Mouse (Mus musculus) urinary bladder, postnatal 25 days (tissue): Measurements from ENCODE around the gene Scd4.
A peak's percentile ranks its signal among the peaks of the same experiment; 100 is the strongest.
"Not testable (repeated sequence)": the region's sequence is repeated elsewhere in the genome, so short reads cannot be mapped to it uniquely, and the experiment has no call there.

Source experiments
- DNase-seq: peaks from one replicate; pipeline ENCODE4 v3.0.0; 2022; ENCODE audit warnings: low spot score

Scd4 gene

GRCm38 (mm10) chr19:44300520-44300919, 32.4 kb upstream of the Scd4 start:
- DNase-seq = no peak

- DNase-seq = no peak
These were observed 31.7 kb upstream of the Scd4 start for GRCm38 (mm10) chr19:44301176-44301575.

DNA sequence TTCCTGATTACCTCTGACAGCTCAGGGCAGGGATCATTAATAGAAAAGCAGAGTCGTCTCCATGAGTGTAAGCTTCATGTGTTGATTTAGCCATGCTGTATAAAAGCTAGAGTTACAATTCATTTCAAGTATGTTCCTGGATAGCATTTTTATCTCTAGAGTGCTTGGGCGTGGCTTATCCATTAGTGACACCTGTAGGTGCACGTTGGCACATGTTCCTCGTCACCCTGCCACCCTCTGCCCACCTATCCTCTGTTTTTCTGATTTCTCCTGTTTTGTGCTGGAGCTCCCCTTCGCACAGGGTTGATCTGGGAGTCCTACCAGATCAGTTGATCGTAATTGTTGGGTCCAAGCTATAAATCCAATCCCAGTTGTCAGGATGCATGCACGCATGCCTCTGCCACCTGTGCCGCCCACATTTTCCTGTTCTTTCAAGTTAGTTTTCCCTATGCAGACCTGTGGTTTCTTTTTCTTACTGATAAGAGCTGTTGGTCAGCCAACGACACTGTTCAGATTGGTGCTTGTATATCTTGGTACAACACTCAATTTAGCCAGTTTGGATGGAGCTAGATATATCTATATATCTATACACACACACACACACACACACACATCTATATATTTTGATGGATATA, 31.1 kb upstream of the Scd4 start:
- no peak for DNase-seq

DNA sequence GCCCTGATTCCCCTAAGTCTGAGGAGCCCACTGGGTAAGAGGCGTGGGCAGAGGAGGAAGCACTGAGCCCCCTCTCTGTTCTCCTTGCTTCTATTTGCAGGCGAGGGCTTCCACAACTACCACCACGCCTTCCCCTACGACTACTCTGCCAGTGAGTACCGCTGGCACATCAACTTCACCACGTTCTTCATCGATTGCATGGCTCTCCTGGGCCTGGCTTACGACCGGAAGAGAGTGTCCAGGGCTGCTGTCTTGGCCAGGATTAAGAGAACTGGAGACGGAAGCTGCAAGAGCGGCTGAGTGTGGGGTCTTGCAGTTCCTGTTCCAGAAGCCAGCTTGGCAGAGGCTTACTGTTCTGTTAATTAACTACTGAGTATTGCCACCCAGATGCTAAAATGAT, 30.0 kb upstream of the Scd4 start:
- DNase-seq = no peak

DNA sequence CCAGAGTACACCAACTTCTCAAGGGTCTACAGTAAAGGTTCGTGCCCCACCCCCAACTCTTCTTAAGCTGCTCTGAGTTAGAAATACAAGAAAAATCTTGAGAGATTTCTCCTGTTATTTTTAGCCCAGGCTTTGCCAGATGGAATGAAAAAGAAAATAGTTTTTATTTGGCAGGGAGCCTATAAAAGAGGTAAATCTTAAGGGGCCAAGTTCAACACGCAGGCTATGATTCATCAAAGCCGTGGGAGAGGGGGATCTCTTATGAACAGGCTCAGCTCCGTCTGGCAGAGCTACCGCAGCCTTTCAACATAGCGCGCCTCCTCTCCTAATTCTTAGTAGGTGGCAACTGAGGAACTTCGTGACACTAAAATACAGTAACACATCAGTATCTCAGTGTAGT, 29.4 kb upstream of the Scd4 start:
- DNase-seq = no peak

DNA sequence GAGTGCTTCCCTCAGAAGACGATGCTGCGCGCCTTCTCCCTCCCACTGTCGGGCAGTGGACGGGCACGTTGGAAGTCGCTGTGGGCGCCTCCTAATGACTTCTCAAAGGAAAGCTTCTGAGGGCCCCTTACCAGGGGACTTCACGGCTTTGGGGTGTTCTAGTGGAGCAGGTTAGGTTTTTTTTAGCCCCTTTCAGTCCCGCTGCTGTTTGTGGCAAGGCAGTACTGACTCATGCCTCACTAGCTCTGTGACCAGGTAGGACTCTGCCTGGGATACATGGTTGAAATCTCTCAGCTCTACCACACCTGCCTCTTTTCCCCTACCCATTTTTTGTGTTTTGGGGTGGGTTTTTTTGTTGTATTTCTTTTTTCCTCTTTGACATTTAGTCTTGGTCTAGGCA, 28.5 kb upstream of the Scd4 start:
- no peak for DNase-seq

- no peak for DNase-seq
These were observed 27.9 kb upstream of the Scd4 start for GRCm38 (mm10) chr19:44304851-44305510.

- no peak for DNase-seq
These were observed 27.2 kb upstream of the Scd4 start for GRCm38 (mm10) chr19:44305701-44306100.

GRCm38 (mm10) chr19:44306171-44306570, 26.7 kb upstream of the Scd4 start:
- no peak for DNase-seq

- no peak for DNase-seq
These were observed 25.6 kb upstream of the Scd4 start for GRCm38 (mm10) chr19:44307101-44307914.

DNA sequence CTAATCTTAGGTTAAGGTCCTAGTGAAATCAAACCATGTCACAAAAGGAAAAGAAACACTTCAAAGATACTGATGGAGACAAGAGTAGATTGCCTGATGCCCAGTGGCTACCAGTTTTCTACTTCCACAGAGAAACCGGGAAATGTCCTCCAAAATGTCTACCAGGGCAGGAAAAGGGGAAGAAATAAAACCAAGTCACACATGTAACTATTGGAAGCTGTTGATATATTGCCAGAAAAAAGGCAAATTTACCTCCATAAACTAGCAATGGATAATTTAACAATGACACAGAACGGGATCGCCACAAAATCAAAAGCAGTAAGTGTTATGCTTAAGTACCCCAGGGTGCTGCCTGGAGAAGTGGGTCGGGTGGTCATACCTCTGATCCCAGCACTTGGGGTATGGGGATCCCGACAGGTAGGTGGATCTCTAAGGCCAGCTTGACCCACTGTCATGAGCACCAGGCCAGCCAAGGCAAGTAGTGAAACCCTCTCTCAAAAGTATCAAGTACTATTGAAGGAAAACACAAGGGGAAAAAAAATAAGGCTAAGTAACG, 24.9 kb upstream of the Scd4 start:
- DNase-seq = no peak

DNA sequence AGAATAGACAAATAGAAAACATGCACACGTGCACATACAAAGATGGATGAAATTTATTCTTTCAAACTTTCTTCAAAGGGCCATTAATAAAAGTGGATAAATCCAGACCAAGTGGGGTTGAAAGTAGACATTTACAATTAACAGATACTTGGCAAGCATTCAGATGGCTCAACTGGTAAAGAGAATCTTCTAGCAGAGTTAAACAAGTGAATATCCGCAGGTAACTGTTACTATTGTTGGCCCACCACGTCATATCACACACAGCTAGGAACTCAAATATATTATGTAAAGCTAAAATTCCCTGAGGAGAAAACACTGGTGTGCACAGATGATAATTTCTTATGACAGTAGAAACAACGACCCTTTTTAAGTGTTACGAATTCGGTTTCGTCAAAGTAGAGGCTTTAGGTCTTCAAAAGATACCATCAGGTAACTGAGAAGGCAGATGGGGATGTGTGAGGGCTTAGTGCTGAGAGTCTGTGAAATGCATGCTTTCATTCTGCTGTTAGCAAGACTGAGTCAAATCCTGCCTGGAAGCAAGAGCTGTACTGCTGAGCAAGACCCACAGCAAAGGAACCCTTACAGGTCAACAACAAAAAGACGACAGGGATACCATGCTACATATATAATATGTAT, 24.2 kb upstream of the Scd4 start:
- DNase-seq = no peak

DNA sequence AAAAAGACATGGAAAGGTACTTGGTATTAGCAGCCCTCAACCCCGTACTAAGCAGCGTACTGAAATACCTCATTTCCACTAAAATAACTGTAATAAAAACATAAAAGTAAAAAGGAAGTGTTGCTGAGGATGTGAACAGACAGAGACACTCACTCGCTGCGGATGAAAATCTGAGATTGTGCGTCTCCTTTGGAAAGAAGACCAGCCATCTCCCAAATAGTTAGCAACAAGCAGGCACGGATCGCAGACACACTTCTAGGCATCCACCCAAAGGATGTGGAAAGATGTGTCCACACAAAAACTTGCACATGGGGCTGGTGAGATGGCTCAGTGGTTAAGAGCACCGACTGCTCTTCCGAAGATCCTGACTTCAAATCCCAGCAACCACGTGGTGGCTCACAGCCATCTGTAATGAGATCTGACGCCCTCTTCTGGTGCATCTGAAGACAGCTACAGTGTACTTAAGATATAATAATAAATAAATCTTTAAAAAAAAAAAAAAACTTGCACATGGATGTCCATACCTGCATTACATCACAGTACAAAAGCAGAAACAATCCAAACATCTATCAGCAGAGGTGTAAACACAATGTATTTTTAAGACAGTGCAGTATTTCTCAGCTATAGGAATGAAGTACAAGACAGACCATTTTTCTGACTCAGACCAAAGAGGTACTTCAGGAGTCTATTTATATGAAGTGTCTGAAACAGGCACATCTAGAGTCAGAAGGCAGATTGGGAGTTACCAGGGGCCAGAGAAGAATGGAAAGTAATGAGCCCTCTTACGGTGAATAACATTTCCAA, 23.3 kb upstream of the Scd4 start:
- no peak for DNase-seq

GRCm38 (mm10) chr19:44310155-44310575, 22.7 kb upstream of the Scd4 start:
- DNase-seq = not testable (repeated sequence)

DNA sequence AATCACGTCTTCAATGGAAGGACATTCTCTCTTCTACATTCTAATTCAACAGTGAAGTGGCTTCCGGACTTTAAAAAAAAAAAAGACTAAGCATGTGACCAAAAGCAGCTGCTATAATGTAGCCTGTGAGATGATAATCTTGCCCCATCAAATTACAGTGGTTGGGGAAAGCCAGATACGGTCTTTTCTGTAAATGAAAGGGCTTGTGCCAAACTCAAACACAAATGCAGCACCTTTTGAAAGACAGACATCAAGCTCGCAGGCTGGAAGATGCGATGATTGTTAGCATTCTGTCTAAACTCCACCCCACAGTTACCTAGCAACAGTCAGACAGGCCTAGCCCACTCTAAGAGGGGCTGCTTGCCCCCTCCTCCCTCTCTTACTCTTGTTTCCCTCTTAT, 22.1 kb upstream of the Scd4 start:
- DNase-seq = no peak

- no peak for DNase-seq
These were observed 21.4 kb upstream of the Scd4 start for GRCm38 (mm10) chr19:44311306-44312006.

- no peak for DNase-seq
These were observed 20.9 kb upstream of the Scd4 start for GRCm38 (mm10) chr19:44312007-44312360.

DNA sequence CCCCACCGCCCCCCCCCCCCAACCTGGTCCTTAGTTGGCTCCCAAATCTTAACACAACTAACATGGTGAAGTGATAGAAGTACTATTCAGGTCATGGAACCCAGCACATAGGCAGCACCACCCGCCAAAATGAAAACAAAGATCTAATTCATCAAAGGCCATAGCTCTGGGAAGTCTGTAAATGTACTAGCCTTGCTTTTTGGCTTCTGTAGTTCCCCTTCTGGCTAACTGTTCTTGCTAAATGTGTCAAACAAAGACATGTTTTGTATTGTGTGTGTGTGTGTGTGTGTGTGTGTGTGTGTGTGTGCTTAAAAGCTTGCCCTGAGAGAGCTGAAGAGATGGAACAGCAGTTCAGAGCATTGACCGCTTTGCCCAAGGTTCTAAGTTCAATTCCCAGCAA, 19.8 kb upstream of the Scd4 start:
- no peak for DNase-seq

DNA sequence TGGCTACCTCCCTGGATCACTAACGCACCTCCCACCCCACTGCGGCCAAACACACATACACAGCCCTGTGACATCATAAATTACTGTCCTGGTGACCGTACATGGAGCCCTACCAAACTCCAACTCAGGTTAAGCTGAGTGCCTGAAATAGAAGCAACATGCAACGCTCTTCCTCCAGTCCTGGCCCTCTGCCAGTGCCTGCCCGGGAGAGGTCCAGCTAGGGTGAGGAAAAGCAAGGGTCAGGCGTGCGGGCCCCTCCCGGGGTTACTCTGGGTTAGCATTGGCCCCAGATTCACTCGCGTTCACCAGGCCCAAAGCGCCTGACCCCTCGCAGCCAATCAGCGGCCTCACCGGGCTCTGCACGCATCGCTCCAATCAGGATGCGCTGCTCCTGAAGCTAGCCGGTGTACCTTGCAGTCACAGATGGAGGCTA, 18.5 kb upstream of the Scd4 start:
- DNase-seq = peak; percentile 67

- peak; percentile 33 for DNase-seq
These were observed 17.9 kb upstream of the Scd4 start for GRCm38 (mm10) chr19:44314871-44315414.
